Mouse (Mus musculus) hindbrain, embryonic 11.5 days (tissue): Measurements from ENCODE around the gene Iqsec3. TPM values are rescaled to one million over a fixed set of nuclear protein-coding genes. Genes with fewer than 3 reads are reported as not detected.
"Not testable (repeated sequence)": the region's sequence is repeated elsewhere in the genome, so short reads cannot be mapped to it uniquely, and the experiment has no call there.

Experiments
- ATAC-seq: fragments of 200-750 bp; cut with Nextera tagmentation; 2 replicates; pipeline ENCODE4 v1.8.0; 2017; ENCODE audit warnings: mild to moderate bottlenecking, moderate TSS enrichment, moderate library complexity; ENCODE audit not compliant: low FRiP score
- DNase-seq: peaks from one replicate; pipeline ENCODE4 v3.0.0-alpha.2; 2015; ENCODE audit warnings: low spot score
- H3K27ac ChIP-seq: fragments of 300-500 bp; sonication (generic); 2 replicates; pipeline ENCODE4 v1.5.1; 2014; ENCODE audit warnings: mild to moderate bottlenecking, low read depth, low read length
- H3K27me3 ChIP-seq: fragments of 300-500 bp; sonication (generic); 2 replicates; pipeline ENCODE4 v1.6.1; 2014; ENCODE audit warnings: mild to moderate bottlenecking, low read length, moderate library complexity, mixed read lengths; ENCODE audit not compliant: control insufficient read depth, insufficient read depth
- H3K36me3 ChIP-seq: fragments of 300-500 bp; sonication (generic); 2 replicates; pipeline ENCODE4 v1.6.1; 2014; ENCODE audit warnings: mild to moderate bottlenecking, low read length, moderate library complexity, mixed read lengths; ENCODE audit not compliant: control insufficient read depth, insufficient read depth
- H3K4me1 ChIP-seq: fragments of 300-500 bp; sonication (generic); replicated peaks from 2 replicates; pipeline ENCODE4 v1.6.1; 2014; ENCODE audit warnings: low read length, mixed read lengths; ENCODE audit not compliant: control insufficient read depth, insufficient read depth
- H3K4me2 ChIP-seq: fragments of 300-500 bp; sonication (generic); replicated peaks from 2 replicates; pipeline ENCODE4 v1.6.1; 2014; ENCODE audit warnings: mild to moderate bottlenecking, low read depth, low read length
- H3K4me3 ChIP-seq: fragments of 300-500 bp; sonication (generic); 2 replicates; pipeline ENCODE4 v1.5.1; 2014; ENCODE audit warnings: low read depth, low read length
- H3K9ac ChIP-seq: fragments of 300-500 bp; sonication (generic); 2 replicates; pipeline ENCODE4 v1.6.1; 2014; ENCODE audit warnings: low read depth, low read length
- H3K9me3 ChIP-seq: fragments of 300-500 bp; sonication (generic); 2 replicates; pipeline ENCODE4 v1.6.1; 2016; ENCODE audit warnings: low read length; ENCODE audit not compliant: control insufficient read depth
- WGBS: fragments of 180-500 bp; shearing (Covaris S2); extraction: QIAGEN DNeasy Blood & Tissue Kit; methylation state at CpG from one replicate; pipeline ENCODE4 v1.1.7; 2014; 5-methylcytosine and 5-hydroxymethylcytosine counted together
- polyA plus RNA-seq: library from polyadenylated mRNA; unstranded; fragments of >200 nt; fragmentation: Nextera tagmentation; extraction: Ambion mirVana; gene quantifications from 2 replicates; pipeline ENCODE4 v1.2.1, GENCODE M21; 2014

Gene Iqsec3
- polyA plus RNA-seq, 1 experiment from 2014 or later, result 2.5 TPM

GRCm38 (mm10) chr6:121392610-121393252, 80.7 kb downstream of the Iqsec3 start:
- H3K36me3 ChIP-seq, result no peaks in the 10 kb centered on the region
- no peaks in the 10 kb centered on the region for H3K9me3 ChIP-seq
- ATAC-seq (no peak), DNase-seq (no peak)
- no peaks in the 10 kb centered on the region for H3K27me3 ChIP-seq
- no peak overlapping the region for H3K9ac ChIP-seq
- no peak overlapping the region for H3K27ac ChIP-seq
- no peak overlapping the region for H3K4me3 ChIP-seq
- 79% methylated on average over 4 of the region's 4 CpGs for WGBS
- H3K4me1 ChIP-seq, result no peaks in the 10 kb centered on the region
- H3K4me2 ChIP-seq, result no peak overlapping the region

DNA sequence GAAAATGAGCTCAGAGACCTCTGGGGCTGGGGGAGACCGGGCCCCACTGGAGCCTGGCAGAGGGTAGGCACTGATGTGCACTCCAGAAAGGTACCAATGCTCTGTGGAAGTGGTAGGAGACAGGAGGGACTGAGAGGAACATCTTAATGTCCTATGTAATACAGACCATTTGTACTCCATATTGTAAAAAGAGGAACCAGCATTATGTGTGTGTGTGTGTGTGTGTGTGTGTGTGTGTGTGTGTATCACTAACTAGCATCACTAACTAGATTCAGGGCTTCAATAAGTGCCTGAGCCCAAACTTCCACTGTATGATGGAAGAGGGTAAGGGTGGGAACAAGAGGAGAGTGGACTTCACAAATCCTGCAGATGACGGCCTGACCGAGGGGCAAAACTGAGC, 88.1 kb downstream of the Iqsec3 start:
- Histone ChIP-seq H3K4me3 (no peak overlapping the region), H3K36me3 (no peaks in the 10 kb centered on the region), H3K27ac (no peak overlapping the region), H3K27me3 (no peaks in the 10 kb centered on the region), H3K9ac (no peak overlapping the region), H3K9me3 (no peaks in the 10 kb centered on the region), H3K4me2 (no peak overlapping the region), H3K4me1 (no peaks in the 10 kb centered on the region)
- DNase-seq (no peak), ATAC-seq (no peak)
- WGBS, result 80% methylated on average over 3 of the region's 3 CpGs

DNA sequence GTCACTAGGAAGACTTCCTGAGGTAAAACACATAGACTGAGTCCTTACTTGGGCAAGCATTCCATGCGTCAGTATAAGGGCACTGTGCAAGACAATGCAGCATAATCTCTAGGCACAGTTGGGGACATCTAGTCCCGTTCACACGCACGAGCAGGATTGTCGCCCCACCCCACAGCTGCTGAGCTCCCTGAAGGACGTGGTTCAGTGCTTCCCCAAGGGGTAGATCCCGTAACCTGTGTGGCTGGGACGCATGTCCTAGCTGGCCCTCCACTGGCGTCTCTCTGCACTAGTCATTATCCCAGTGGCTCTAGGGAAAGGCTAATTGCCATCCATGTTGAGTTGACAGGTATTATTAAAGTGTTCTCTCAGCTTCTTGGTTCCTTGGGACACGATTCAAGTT, 91.4 kb downstream of the Iqsec3 start:
- Histone ChIP-seq H3K27ac (no peak overlapping the region), H3K4me3 (no peak overlapping the region), H3K4me1 (no peaks in the 10 kb centered on the region), H3K9me3 (no peaks in the 10 kb centered on the region), H3K27me3 (no peaks in the 10 kb centered on the region), H3K9ac (no peak overlapping the region), H3K4me2 (no peak overlapping the region), H3K36me3 (no peaks in the 10 kb centered on the region)
- WGBS, result 49% methylated on average over 10 of the region's 10 CpGs
- ATAC-seq, result no peak
- no peak for DNase-seq

- H3K27me3 ChIP-seq, result no peaks in the 10 kb centered on the region
- no peak overlapping the region for H3K27ac ChIP-seq
- no peaks in the 10 kb centered on the region for H3K9me3 ChIP-seq
- no peak overlapping the region for H3K4me3 ChIP-seq
- ATAC-seq (no peak), DNase-seq (no peak)
- no peaks in the 10 kb centered on the region for H3K36me3 ChIP-seq
- WGBS, result 83% methylated on average over 8 of the region's 8 CpGs
- H3K4me1 ChIP-seq, result no peaks in the 10 kb centered on the region
- no peak overlapping the region for H3K9ac ChIP-seq
- no peak overlapping the region for H3K4me2 ChIP-seq
These were observed 92.9 kb downstream of the Iqsec3 start for GRCm38 (mm10) chr6:121380576-121380975.

- no peak overlapping the region for H3K4me2 ChIP-seq
- WGBS, result 63% methylated on average over 4 of the region's 4 CpGs
- no peaks in the 10 kb centered on the region for H3K36me3 ChIP-seq
These were observed 95.2 kb downstream of the Iqsec3 start for GRCm38 (mm10) chr6:121378256-121378655.

GRCm38 (mm10) chr6:121376159-121376558, 97.3 kb downstream of the Iqsec3 start:
- ATAC-seq (no peak), DNase-seq (no peak)
- H3K4me2 ChIP-seq, result no peak overlapping the region
- no peak overlapping the region for H3K27ac ChIP-seq
- H3K27me3 ChIP-seq, result no peaks in the 10 kb centered on the region
- H3K36me3 ChIP-seq, result no peaks in the 10 kb centered on the region
- 80% methylated on average over 12 of the region's 12 CpGs for WGBS
- no peaks in the 10 kb centered on the region for H3K4me1 ChIP-seq
- H3K9ac ChIP-seq, result no peak overlapping the region
- no peaks in the 10 kb centered on the region for H3K9me3 ChIP-seq
- no peak overlapping the region for H3K4me3 ChIP-seq

More at GRCm38 (mm10) chr6:121378256-121378655, 95.2 kb downstream of the Iqsec3 start:
- Histone ChIP-seq H3K27me3 (no peaks in the 10 kb centered on the region), H3K9me3 (no peaks in the 10 kb centered on the region), H3K9ac (no peak overlapping the region), H3K4me1 (no peaks in the 10 kb centered on the region), H3K4me3 (no peak overlapping the region), H3K27ac (no peak overlapping the region)
- ATAC-seq, result no peak
- DNase-seq, result no peak

DNA sequence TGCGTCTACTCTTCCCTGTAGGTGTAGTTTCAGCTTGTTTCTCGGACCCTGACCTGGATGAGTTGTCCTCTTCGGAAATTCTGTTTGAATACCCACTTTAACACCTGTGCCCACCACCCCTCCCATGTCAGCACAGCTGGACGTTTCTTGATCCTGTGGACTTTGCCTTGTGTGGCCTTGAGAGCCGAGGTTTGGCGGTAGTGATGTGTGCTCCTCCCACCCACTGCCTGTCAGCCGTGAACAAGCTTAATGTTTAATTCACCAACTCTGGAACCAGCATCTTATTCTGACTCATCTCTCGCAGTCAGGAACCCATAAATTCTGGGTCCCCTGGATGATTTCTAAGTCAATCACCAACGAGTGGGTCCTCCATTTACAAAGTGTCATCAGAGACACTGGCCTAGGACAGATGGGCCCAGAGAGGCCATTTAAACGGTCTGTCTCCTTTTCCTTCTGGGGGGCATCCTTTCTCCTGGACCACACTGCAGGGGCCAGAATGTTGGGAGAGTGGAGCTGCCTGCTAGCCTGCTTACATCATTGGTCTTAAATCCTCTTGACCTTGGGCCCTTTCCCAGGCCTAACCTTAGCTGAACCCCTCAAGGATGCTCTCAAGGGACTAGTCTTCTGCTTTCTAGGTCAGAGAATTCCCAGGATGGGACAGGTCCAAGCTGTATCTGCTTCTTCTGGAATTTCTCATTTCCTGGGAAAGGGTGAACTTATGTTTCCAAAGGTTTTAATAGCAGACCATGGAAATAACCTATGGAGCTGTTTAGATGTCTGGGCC, 102.1 kb downstream of the Iqsec3 start:
- Histone ChIP-seq H3K4me3 (no peak overlapping the region), H3K27me3 (no peaks in the 10 kb centered on the region), H3K27ac (no peak overlapping the region), H3K36me3 (no peaks in the 10 kb centered on the region), H3K4me2 (no peak overlapping the region), H3K9me3 (no peaks in the 10 kb centered on the region), H3K4me1 (no peaks in the 10 kb centered on the region), H3K9ac (no peak overlapping the region)
- 77% methylated on average over 10 of the region's 10 CpGs for WGBS
- ATAC-seq (no peak), DNase-seq (no peak)

GRCm38 (mm10) chr6:121367099-121367498, 106.4 kb downstream of the Iqsec3 start:
- ATAC-seq (no peak), DNase-seq (no peak)
- Histone ChIP-seq H3K27me3 (no peaks in the 10 kb centered on the region), H3K9ac (no peak overlapping the region), H3K36me3 (no peaks in the 10 kb centered on the region), H3K4me2 (no peak overlapping the region), H3K9me3 (no peaks in the 10 kb centered on the region), H3K27ac (no peak overlapping the region), H3K4me1 (no peaks in the 10 kb centered on the region), H3K4me3 (no peak overlapping the region)
- 46% methylated on average over 3 of the region's 3 CpGs for WGBS

GRCm38 (mm10) chr6:121366537-121366936, 106.9 kb downstream of the Iqsec3 start:
- H3K4me3 ChIP-seq, H3K4me1 ChIP-seq, ATAC-seq, H3K36me3 ChIP-seq, H3K9ac ChIP-seq, H3K4me2 ChIP-seq, H3K27ac ChIP-seq, H3K27me3 ChIP-seq, H3K9me3 ChIP-seq: not testable (repeated sequence)
- DNase-seq, result peak; percentile 59
- 19% methylated on average over 2 of the region's 2 CpGs for WGBS
